Mouse (Mus musculus) MEL (cell line): ENCODE data around the gene Pax8. TPM values are rescaled to one million over a fixed set of nuclear protein-coding genes. Genes with fewer than 3 reads are reported as not detected.

Experiments
- DNase-seq: peaks from one replicate; pipeline ENCODE4 v3.0.0; 2011; ENCODE audit warnings: low read depth, low spot score
- H3K27ac ChIP-seq: 2 replicates; pipeline ENCODE4 v1.5.1; 2012; ENCODE audit warnings: low read depth, mild to moderate bottlenecking, control low read depth, low read length, moderate library complexity; ENCODE audit not compliant: control insufficient read depth
- H3K27me3 ChIP-seq, 2 experiments: fragments of 150-350 bp in 1 of 2; sonication (generic) in 1 of 2; 2 replicates each; pipeline ENCODE4 v1.6.1; 2012; ENCODE audit warnings: low read length in 2 of 2, mild to moderate bottlenecking in 2 of 2, improper control_type of control experiment in 1 of 2, moderate library complexity in 1 of 2; ENCODE audit not compliant: insufficient read depth in 2 of 2, control insufficient read depth in 1 of 2
- H3K36me3 ChIP-seq, 2 experiments: 2 replicates each; pipeline ENCODE4 v1.6.1; 2012 to 2014; ENCODE audit warnings: low read length in 2 of 2, improper control_type of control experiment in 1 of 2, inconsistent platforms in 1 of 2, mild to moderate bottlenecking in 1 of 2; ENCODE audit not compliant: insufficient read depth in 2 of 2, control insufficient read depth in 1 of 2
- H3K4me1 ChIP-seq, 2 experiments: fragments of 150-350 bp in 1 of 2; sonication (generic) in 1 of 2; 2 replicates each; pipeline ENCODE4 v1.6.1; 2012; ENCODE audit warnings: low read length in 2 of 2, improper control_type of control experiment in 1 of 2, mild to moderate bottlenecking in 1 of 2; ENCODE audit not compliant: insufficient read depth in 2 of 2, control insufficient read depth in 1 of 2
- H3K4me3 ChIP-seq, 2 experiments: fragments of 150-350 bp in 1 of 2; sonication (generic) in 1 of 2; 2 replicates each; pipeline ENCODE4 v1.5.1; 2012; ENCODE audit warnings: low read depth in 2 of 2, low read length in 2 of 2, mild to moderate bottlenecking in 2 of 2, moderate library complexity in 2 of 2, control low read depth in 1 of 2, improper control_type of control experiment in 1 of 2; ENCODE audit not compliant: control insufficient read depth in 1 of 2, insufficient read depth in 1 of 2
- H3K79me2 ChIP-seq: 2 replicates; pipeline ENCODE4 v1.6.1; 2012; ENCODE audit warnings: mild to moderate bottlenecking, low read length, moderate library complexity; ENCODE audit not compliant: control insufficient read depth, poor library complexity, insufficient read depth
- H3K9ac ChIP-seq: 2 replicates; pipeline ENCODE4 v1.6.1; 2012; ENCODE audit warnings: low read depth, mild to moderate bottlenecking, control low read depth, low read length, moderate library complexity; ENCODE audit not compliant: control insufficient read depth, poor library complexity, severe bottlenecking
- H3K9me3 ChIP-seq: fragments of 150-350 bp; sonication (generic); replicated peaks from 2 replicates; pipeline ENCODE4 v1.6.1; 2012; ENCODE audit warnings: mild to moderate bottlenecking, low read length, improper control_type of control experiment, moderate library complexity; ENCODE audit not compliant: insufficient read depth
- CHD2 ChIP-seq: IDR thresholded peaks from 2 replicates; pipeline ENCODE4 v1.6.1; 2011; ENCODE audit warnings: low read length, improper control_type of control experiment
- E2F4 ChIP-seq: IDR thresholded peaks from 2 replicates; pipeline ENCODE4 v1.6.1; 2011; ENCODE audit warnings: low read depth, low read length, improper control_type of control experiment, borderline replicate concordance
- EP300 ChIP-seq, 2 experiments: IDR thresholded peaks; 2 replicates each; pipeline ENCODE4 v1.6.1; 2011; ENCODE audit warnings: improper control_type of control experiment in 2 of 2, low read length in 2 of 2, low read depth in 1 of 2, mild to moderate bottlenecking in 1 of 2
- GATA1 ChIP-seq: IDR thresholded peaks from 2 replicates; pipeline ENCODE4 v1.6.1; 2011; ENCODE audit warnings: low read depth, low read length, improper control_type of control experiment
- HCFC1 ChIP-seq: IDR thresholded peaks from 2 replicates; pipeline ENCODE4 v1.6.1; 2012; ENCODE audit warnings: low read depth, mild to moderate bottlenecking, inconsistent platforms, low read length, improper control_type of control experiment, moderate library complexity
- JUND ChIP-seq: IDR thresholded peaks from 2 replicates; pipeline ENCODE4 v1.6.1; 2011; ENCODE audit warnings: low read depth, mild to moderate bottlenecking, improper control_type of control experiment, low read length
- MAZ ChIP-seq: IDR thresholded peaks from 2 replicates; pipeline ENCODE4 v1.6.1; 2012; ENCODE audit warnings: low read depth, mild to moderate bottlenecking, inconsistent platforms, low read length, improper control_type of control experiment
- MYB ChIP-seq: IDR thresholded peaks from 2 replicates; pipeline ENCODE4 v1.6.1; 2011; ENCODE audit warnings: mild to moderate bottlenecking, low read depth, low read length, improper control_type of control experiment
- POLR2A ChIP-seq, 2 experiments: IDR thresholded peaks; 2 replicates each; pipeline ENCODE4 v1.6.1; 2011 to 2012; ENCODE audit warnings: low read length in 2 of 2, mild to moderate bottlenecking in 2 of 2, control low read depth in 1 of 2, improper control_type of control experiment in 1 of 2, low read depth in 1 of 2, moderate library complexity in 1 of 2; ENCODE audit not compliant: control insufficient read depth in 1 of 2, insufficient read depth in 1 of 2, poor library complexity in 1 of 2
- RAD21 ChIP-seq: IDR thresholded peaks from 2 replicates; pipeline ENCODE4 v1.6.1; 2011; ENCODE audit warnings: mild to moderate bottlenecking, low read depth, low read length, improper control_type of control experiment
- SIN3A ChIP-seq: IDR thresholded peaks from 2 replicates; pipeline ENCODE4 v1.6.1; 2012; ENCODE audit warnings: low read length, improper control_type of control experiment, inconsistent platforms
- TBP ChIP-seq: IDR thresholded peaks from 2 replicates; pipeline ENCODE4 v1.8.0; 2011; ENCODE audit warnings: low read depth, low read length, improper control_type of control experiment
- TCF12 ChIP-seq: IDR thresholded peaks from 2 replicates; pipeline ENCODE4 v1.6.1; 2014; ENCODE audit warnings: low read depth, mild to moderate bottlenecking, inconsistent platforms, low read length, improper control_type of control experiment, moderate library complexity
- USF1 ChIP-seq: IDR thresholded peaks from 2 replicates; pipeline ENCODE4 v1.6.1; 2014; ENCODE audit warnings: low read depth, mild to moderate bottlenecking, inconsistent platforms, low read length, improper control_type of control experiment, moderate library complexity
- USF2 ChIP-seq, 2 experiments: IDR thresholded peaks; 2 replicates each; pipeline ENCODE4 v1.6.1; 2011 to 2012; ENCODE audit warnings: improper control_type of control experiment in 2 of 2, low read length in 2 of 2, borderline replicate concordance in 1 of 2, inconsistent platforms in 1 of 2, low read depth in 1 of 2, mild to moderate bottlenecking in 1 of 2; ENCODE audit not compliant: insufficient read depth in 1 of 2
- ZKSCAN1 ChIP-seq: IDR thresholded peaks from 2 replicates; pipeline ENCODE4 v1.6.1; 2012; ENCODE audit warnings: low read depth, mild to moderate bottlenecking, inconsistent platforms, low read length, improper control_type of control experiment, moderate library complexity
- polyA plus RNA-seq, 2 experiments: library from polyadenylated mRNA; stranded (reverse) in 1 of 2; unstranded in 1 of 2; fragments of >175 nt in 1 of 2; fragments of >200 nt in 1 of 2; gene quantifications; 2 replicates each; pipeline versions ENCODE4 v1.2.1 to v1.2.4; 2012; ENCODE audit warnings: low replicate concordance in 2 of 2, low read depth in 1 of 2; ENCODE audit not compliant: insufficient read length in 2 of 2, insufficient read depth in 1 of 2, missing spikeins in 1 of 2
- total RNA-seq: library from RNA; depleted of rRNA; stranded (reverse); fragments of 300-350 nt; gene quantifications from 2 replicates; pipeline ENCODE4 v1.2.3, GENCODE M21; 2012

Pax8 gene
- total and polyA plus RNA-seq, 3 experiments: not detected

DNA sequence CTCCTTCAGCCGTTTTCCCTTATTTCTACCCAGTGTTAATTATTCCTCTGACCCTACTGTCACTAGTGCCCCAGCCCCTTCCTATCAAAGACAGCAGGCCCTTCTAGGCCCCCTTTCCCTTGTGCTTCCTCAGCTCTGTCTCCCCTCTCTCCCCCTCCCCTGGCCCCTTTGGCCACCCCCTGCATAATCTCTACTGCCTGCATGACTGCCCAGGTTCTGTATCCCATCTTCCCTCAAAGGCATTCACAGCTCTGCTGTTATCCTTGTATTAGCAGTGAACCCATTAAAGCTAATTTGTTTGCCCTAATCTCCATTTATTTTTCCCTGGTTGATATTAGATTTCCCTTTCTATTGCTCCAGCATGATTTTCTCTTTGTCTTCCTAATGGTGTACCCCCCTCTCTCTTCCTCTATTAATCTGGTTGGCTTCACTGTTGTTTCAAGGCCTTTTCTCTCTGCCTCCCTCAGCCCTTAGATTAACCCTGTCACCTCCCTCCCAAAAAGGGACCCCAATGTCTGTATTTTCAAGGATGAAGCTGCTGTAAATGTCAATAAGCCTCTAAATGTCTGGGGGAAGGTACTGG is 20.9 kb downstream of the Pax8 start:
- Histone ChIP-seq H3K9me3 (no peaks in the 10 kb centered on the region), H3K79me2 (no peaks in the 10 kb centered on the region), H3K9ac (no peak overlapping the region), H3K27me3 (no peaks in the 10 kb centered on the region), H3K4me1 (no peaks in the 10 kb centered on the region), H3K4me3 (no peak overlapping the region), H3K27ac (no peak overlapping the region), H3K36me3 (no peaks in the 10 kb centered on the region)
- no peak for DNase-seq
- no peak for TF ChIP-seq TCF12

DNA sequence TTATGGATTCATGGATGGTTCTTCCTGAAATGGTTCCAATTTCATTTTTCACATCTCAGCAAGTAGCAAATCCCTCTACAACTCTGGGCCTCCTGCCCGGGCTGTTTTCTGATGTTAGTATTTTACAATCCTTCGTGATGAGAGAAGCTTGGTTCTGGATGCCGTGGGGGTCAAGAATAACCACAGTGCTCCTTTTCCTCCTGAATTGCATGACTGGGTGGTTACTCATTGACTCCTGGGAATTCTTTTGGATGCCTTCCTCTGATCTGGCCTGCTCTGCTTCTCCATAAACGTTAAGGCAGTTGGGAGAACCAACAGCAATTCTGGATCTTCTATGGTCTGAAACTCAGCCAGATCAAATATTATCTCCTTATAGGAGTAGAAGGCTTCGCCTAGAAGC is 22.2 kb downstream of the Pax8 start:
- no peaks in the 10 kb centered on the region for H3K9me3 ChIP-seq
- DNase-seq: no peak
- no peak overlapping the region for H3K27ac ChIP-seq
- no peaks in the 10 kb centered on the region for H3K27me3 ChIP-seq
- no peaks in the 10 kb centered on the region for H3K4me1 ChIP-seq
- TF ChIP-seq MAZ (no peak), GATA1 (no peak), SIN3A (no peak), POLR2A (IDR thresholded peaks at IDR 0.05; ENCODE audit: control insufficient read depth in 1 of 2, insufficient read depth in 1 of 2, low read depth in 1 of 2, low read length in 2 of 2, poor library complexity in 1 of 2) (no peak), HCFC1 (no peak), JUND (no peak), USF1 (no peak)
- H3K4me3 ChIP-seq: no peak overlapping the region
- no peaks in the 10 kb centered on the region for H3K36me3 ChIP-seq
- H3K9ac ChIP-seq: no peak overlapping the region
- H3K79me2 ChIP-seq: no peaks in the 10 kb centered on the region

DNA sequence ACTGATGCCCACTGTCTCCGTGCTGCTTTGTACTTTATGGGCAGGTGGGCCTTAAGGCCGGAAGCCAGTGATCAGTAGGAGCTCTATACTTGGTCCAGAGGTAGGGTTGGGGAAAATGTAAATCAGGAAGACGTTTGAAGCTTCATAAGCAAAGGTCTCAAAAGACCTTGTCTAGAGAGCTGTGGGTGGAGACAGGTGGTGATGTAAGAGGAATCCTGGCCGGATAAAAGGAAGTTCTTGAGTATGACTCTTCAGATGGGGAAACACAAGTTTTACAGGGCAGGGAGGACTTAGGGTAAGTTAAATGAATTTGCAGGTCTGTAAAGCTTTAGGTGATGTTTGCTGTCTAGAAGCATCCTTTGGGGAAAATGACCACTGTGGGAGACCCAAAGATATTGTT is 26.3 kb downstream of the Pax8 start:
- no peaks in the 10 kb centered on the region for H3K27me3 ChIP-seq
- no peak for TF ChIP-seq USF1
- no peak for TF ChIP-seq ZKSCAN1
- no peak for TF ChIP-seq MYB
- TF ChIP-seq E2F4: no peak
- no peak for TF ChIP-seq CHD2
- TF ChIP-seq RAD21: no peak
- TF ChIP-seq USF2 (IDR thresholded peaks at IDR 0.05; ENCODE audit: borderline replicate concordance in 1 of 2, insufficient read depth in 1 of 2, low read depth in 1 of 2, low read length in 2 of 2): no peak
- TF ChIP-seq EP300 (IDR thresholded peaks at IDR 0.05; ENCODE audit: low read depth in 1 of 2, low read length in 2 of 2): no peak
- no peak for TF ChIP-seq TBP
- no peaks in the 10 kb centered on the region for H3K4me1 ChIP-seq

More for the DNA sequence above, 26.3 kb downstream of the Pax8 start:
- no peaks in the 10 kb centered on the region for H3K9me3 ChIP-seq
- H3K9ac ChIP-seq: no peak overlapping the region
- no peak overlapping the region for H3K27ac ChIP-seq
- no peak for DNase-seq
- H3K4me3 ChIP-seq: no peak overlapping the region
- no peaks in the 10 kb centered on the region for H3K36me3 ChIP-seq
- no peaks in the 10 kb centered on the region for H3K79me2 ChIP-seq
